Mouse (Mus musculus) thymus, adult 2 months (tissue): ENCODE results near the gene Marcks.

Experiments
- CTCF ChIP-seq: fragments of 200-500 bp; IDR thresholded peaks from 2 replicates; pipeline ENCODE4 v1.5.1; 2012; ENCODE audit warnings: mild to moderate bottlenecking, control low read depth, low read length, moderate library complexity, borderline replicate concordance; ENCODE audit not compliant: control insufficient read depth, poor library complexity, insufficient read depth; ENCODE audit errors: extremely low read depth
- POLR2A ChIP-seq: fragments of 200-500 bp; IDR thresholded peaks from 2 replicates; pipeline ENCODE4 v1.6.1; 2012; ENCODE audit warnings: mild to moderate bottlenecking, low read length, control low read depth, moderate library complexity; ENCODE audit not compliant: control insufficient read depth, poor library complexity, insufficient read depth; ENCODE audit errors: extremely low read depth

DNA sequence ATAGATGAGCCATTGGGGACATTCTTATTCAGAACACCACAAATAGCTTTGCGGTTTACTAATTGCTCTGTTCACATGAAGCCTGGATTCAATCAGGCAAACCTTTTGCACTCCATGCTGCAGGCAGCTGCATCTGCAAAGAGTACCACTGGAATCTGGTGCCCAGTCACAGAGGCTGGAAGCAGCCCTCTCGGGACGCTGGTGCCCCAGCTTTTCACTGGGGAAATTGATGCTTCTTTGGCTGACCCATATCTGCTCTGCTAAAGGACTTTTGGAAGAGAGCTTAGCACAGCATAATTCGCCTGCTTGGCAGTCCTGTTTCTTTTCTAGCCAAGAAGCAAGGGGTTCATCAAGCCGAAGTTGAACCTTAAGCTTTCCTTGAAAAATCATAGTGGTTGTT, 18.4 kb upstream of the Marcks start:
- TF ChIP-seq POLR2A (no peak), CTCF (no peak)
